Mouse (Mus musculus) Muller cell, postnatal 12 days (primary cell): ENCODE data around the gene Olfr340.
"Not testable (repeated sequence)": the region's sequence is repeated elsewhere in the genome, so short reads cannot be mapped to it uniquely, and the experiment has no call there.

Source experiments
- DNase-seq: peaks from one replicate; pipeline ENCODE4 v3.0.0-alpha.2; 2015; ENCODE audit errors: inconsistent ontology term

The Olfr340 gene

GRCm38 (mm10) chr2:36452287-36452686 lies at the start of gene Olfr340:
Olfr340 (plus strand) TSS chr2:36452587.
- DNase-seq = no peak

GRCm38 (mm10) chr2:36415174-36415573 lies 37.2 kb upstream of the Olfr340 start:
- not testable (repeated sequence) for DNase-seq

GRCm38 (mm10) chr2:36415591-36415990 lies 36.8 kb upstream of the Olfr340 start:
- not testable (repeated sequence) for DNase-seq

- DNase-seq = no peak
Observed at GRCm38 (mm10) chr2:36418647-36419046, 33.7 kb upstream of the Olfr340 start, which contains the start of gene Olfr339. Olfr339 (plus strand) TSS chr2:36418947.

- DNase-seq = no peak
Observed at GRCm38 (mm10) chr2:36473634-36474033, 21.2 kb downstream of the Olfr340 start.

- DNase-seq = no peak
Observed at GRCm38 (mm10) chr2:36482368-36482767, 30.0 kb downstream of the Olfr340 start, which contains the start of gene Olfr341. Olfr341 (minus strand) TSS chr2:36482468.
